Mouse (Mus musculus) natural killer cell, adult 2 months (primary cell): ENCODE results near the gene Elane.

Experiments used
- DNase-seq, 2 experiments: peaks; one replicate each; pipeline ENCODE4 v3.0.0; 2022; ENCODE audit warnings: low spot score in 2 of 2

Gene Elane

GRCm38 (mm10) chr10:79857894-79858293 lies 28.2 kb upstream of the Elane start:
- no peak for DNase-seq

- no peak for DNase-seq
Measured at GRCm38 (mm10) chr10:79858416-79859074, 27.5 kb upstream of the Elane start.

- DNase-seq: no peak
Measured at GRCm38 (mm10) chr10:79859116-79859515, 26.9 kb upstream of the Elane start.

- no peak for DNase-seq
Measured at GRCm38 (mm10) chr10:79860079-79860911, 25.8 kb upstream of the Elane start.

GRCm38 (mm10) chr10:79861230-79862048 lies 24.6 kb upstream of the Elane start:
- DNase-seq: no peak

- no peak for DNase-seq
Measured at GRCm38 (mm10) chr10:79862049-79862788, 23.8 kb upstream of the Elane start.

- no peak for DNase-seq
Measured at GRCm38 (mm10) chr10:79862925-79863324, 23.1 kb upstream of the Elane start.

GRCm38 (mm10) chr10:79864351-79865188 lies 21.5 kb upstream of the Elane start:
- DNase-seq: no peak

GRCm38 (mm10) chr10:79865189-79865601 lies 20.9 kb upstream of the Elane start:
- DNase-seq: no peak

GRCm38 (mm10) chr10:79865801-79866295 lies 20.2 kb upstream of the Elane start:
- DNase-seq: no peak

- no peak for DNase-seq
Measured at GRCm38 (mm10) chr10:79866601-79867000, 19.4 kb upstream of the Elane start.

- DNase-seq: no peak
Measured at GRCm38 (mm10) chr10:79871845-79872244, 14.2 kb upstream of the Elane start.

GRCm38 (mm10) chr10:79872862-79873261 lies 13.2 kb upstream of the Elane start:
- no peak for DNase-seq

- DNase-seq: no peak
Measured at GRCm38 (mm10) chr10:79873313-79873712, 12.7 kb upstream of the Elane start.

- no peak for DNase-seq
Measured at GRCm38 (mm10) chr10:79873715-79874289, 12.2 kb upstream of the Elane start.

- DNase-seq: no peak
Measured at GRCm38 (mm10) chr10:79874290-79874862, 11.7 kb upstream of the Elane start, which contains the start of the genes Prtn3 and Plppr3. Gene Prtn3, plus strand, starts transcription at chr10:79874476. Gene Plppr3, minus strand, starts transcription at chr10:79874634.

GRCm38 (mm10) chr10:79877174-79877573 lies 8.9 kb upstream of the Elane start:
- DNase-seq: no peak

GRCm38 (mm10) chr10:79877757-79878156 lies 8.3 kb upstream of the Elane start:
- DNase-seq: no peak

GRCm38 (mm10) chr10:79879527-79879926 lies 6.5 kb upstream of the Elane start:
- DNase-seq: no peak

GRCm38 (mm10) chr10:79880721-79881120 lies 5.3 kb upstream of the Elane start:
- no peak for DNase-seq
